Mouse (Mus musculus): Measurements from ENCODE around the gene Rybp.

Rybp gene

GRCm38 (mm10) chr6:100220917-100221560, 66.2 kb downstream of the Rybp start:
- no peak for DNase-seq (ENCODE audit: low read depth in 2 of 2, low spot score in 2 of 2)

GRCm38 (mm10) chr6:100219971-100220370, 67.3 kb downstream of the Rybp start:
- no peak for DNase-seq (ENCODE audit: low read depth in 2 of 2, low spot score in 2 of 2)

- DNase-seq (ENCODE audit: low read depth in 2 of 2, low spot score in 2 of 2): no peak
Measured at GRCm38 (mm10) chr6:100218541-100219341, 68.5 kb downstream of the Rybp start.

DNA sequence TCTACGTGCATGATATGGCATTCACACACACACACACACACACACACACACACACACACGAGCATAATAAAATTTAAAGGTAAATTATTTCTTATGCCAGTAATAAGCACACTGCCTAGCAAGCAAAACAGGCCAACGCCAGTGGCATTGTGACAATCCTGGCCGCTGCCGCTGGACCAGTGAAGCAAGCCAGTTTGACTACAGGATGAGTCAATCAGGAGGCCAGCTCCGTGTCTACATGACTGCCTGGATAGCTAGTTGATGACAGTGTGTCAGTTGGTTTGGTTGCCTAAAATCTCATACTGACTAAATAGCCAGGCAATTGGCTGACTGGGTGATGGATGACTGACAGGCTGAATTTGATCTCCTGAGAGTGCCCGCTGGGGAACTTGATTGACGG, 69.8 kb downstream of the Rybp start:
- no peak for DNase-seq (ENCODE audit: low read depth in 2 of 2, low spot score in 2 of 2)

GRCm38 (mm10) chr6:100216945-100217344, 70.3 kb downstream of the Rybp start:
- DNase-seq (ENCODE audit: low read depth in 2 of 2, low spot score in 2 of 2): no peak

DNA sequence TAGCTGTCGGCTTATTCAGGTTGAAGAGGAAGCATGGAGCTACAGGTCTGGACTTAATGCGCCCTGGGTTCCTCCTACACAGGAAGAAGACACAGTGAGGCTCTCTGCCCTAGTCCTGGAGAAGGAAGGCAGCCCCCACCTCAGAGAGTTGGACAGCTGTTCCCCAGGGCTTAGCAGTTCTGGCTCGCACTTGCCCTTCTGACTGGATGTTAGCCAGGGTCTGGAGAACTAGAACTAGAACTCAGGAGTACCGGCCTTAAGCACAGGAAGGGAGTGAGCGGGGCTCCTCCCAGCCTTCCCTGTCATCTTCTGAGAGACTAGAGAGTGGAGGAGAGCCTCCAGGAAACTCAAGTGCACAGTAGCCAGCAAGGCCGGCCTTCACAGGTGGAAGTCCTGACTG, 71.5 kb downstream of the Rybp start:
- no peak for DNase-seq (ENCODE audit: low read depth in 2 of 2, low spot score in 2 of 2)

DNA sequence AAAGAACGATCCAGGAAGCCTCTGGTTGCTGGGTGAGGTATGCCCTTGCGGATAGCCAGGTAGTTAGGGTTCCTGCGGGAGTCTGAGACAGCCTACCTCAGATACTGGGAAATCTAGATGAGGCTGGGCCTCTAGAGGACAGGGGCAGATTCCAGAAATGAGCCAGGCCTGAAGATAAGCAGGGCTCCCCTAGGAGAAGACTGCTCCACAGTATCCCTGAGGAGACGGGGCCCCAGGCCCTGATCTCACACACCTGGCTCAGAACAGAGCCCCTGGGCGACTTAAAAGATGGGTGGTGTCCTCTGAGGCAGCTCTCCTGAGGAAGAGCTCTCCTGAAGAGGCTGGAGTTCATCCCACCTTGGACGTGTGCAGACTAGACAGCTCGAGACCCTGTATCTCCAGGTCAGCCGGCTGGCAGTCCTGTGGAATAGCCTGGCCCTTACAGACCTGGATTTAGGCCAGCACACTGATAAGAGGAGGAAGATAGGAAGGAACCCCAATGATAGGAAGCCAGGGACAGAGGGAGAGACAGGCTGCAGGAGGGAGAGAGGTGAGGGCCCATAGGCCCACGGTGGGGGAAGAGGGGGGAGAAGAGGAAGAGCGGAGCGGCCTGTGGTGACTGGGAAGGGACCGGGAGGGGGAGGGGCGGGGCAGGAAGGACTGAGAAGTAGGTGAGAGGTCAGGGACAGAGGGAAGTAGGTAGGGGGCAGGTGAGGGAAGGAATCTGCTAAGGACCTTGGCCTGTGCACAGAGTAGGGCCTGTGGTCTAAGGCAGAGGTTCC, 73.0 kb downstream of the Rybp start:
- no peak for DNase-seq (ENCODE audit: low read depth in 2 of 2, low spot score in 2 of 2)

DNA sequence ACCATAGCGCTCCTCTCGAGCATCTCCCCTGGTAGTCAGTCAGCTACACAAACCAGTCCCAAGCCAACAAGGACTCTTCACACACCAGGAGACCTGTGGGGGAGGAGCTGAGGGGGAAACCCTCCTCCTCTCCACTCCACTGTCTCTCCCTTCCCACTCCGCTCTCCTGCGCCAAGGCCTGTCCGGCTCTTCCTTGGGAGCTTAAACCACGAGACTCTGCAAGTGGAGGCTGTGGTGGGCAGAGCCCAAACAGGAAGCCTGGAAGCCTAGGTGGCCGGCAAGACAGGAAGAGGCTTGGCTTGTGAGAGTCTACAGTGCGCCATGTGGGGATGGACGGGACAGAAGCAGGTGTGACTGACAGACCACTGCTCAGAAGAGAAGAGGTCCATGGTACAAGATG, 73.7 kb downstream of the Rybp start:
- DNase-seq (ENCODE audit: low read depth in 2 of 2, low spot score in 2 of 2): no peak

GRCm38 (mm10) chr6:100212820-100213219, 74.5 kb downstream of the Rybp start:
- DNase-seq (ENCODE audit: low read depth in 2 of 2, low spot score in 2 of 2): no peak

- DNase-seq (ENCODE audit: low read depth in 2 of 2, low spot score in 2 of 2): no peak
Measured at GRCm38 (mm10) chr6:100211646-100212045, 75.6 kb downstream of the Rybp start.

DNA sequence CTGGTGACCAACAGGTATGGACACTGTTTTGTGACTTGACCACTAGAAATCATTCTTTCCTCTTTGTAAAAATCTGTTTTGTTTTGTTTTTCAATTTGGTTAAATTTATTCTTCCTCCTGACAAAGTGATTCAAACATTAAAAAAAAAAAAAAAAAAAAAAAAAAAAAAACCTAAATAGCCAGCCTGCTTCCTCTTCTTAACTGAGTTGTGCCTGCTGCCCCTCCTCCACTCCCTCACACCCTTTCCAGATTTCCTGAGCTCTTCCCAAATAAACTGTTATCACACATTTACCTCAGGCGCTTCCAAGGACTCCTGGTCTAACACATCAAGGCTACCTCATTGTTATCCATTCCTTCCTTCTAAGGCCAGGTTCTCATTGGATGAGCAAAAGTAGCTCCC, 76.8 kb downstream of the Rybp start:
- no peak for DNase-seq (ENCODE audit: low read depth in 2 of 2, low spot score in 2 of 2)

DNA sequence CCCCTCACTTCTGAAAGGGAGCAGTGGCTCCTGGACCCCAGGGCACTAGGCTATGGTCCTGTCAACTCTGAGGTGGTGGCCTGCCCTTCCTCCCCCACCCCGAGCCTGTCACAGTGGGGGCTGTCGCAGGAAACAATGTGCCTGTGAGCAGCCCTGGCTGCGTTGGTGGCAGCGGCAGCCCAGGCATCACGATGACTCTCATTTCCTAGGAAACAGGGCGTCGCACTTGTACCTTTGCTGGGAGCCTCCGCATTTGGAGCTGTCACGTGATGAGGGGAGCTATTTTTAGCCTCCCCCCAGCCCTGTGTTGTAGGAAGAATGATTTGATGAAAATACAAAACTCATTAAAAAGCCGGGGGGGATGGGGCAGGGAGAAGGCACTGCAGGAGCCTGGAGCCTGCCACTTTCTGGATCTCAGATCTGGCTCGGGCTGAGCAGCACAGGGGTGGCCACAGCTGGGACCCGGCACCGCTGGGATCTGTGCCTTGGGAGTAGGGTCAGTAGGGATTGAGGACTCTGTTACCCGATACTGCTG, 80.5 kb downstream of the Rybp start:
- DNase-seq (ENCODE audit: low read depth in 2 of 2, low spot score in 2 of 2): no peak

DNA sequence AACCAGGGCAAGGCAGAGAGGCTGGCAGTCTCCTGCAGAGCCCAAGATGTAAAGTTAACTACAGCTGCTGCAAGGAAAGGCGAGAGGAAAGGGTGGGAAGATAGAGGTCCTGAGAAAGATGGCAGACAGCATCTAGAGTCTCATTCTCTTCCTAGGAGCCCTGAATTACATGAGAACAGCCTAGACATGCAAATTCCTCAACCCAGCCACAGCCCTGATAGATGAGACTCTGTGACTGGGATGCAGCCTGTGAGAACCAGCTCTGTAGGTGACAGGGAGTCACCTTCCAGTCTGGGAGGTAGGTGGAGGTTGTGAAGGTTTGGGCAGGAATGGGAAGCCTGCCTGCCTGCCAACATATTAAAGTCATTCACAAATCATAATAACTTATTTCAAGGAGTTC, 81.0 kb downstream of the Rybp start:
- DNase-seq (ENCODE audit: low read depth in 2 of 2, low spot score in 2 of 2): no peak

GRCm38 (mm10) chr6:100204436-100204835, 82.8 kb downstream of the Rybp start:
- no peak for DNase-seq (ENCODE audit: low read depth in 2 of 2, low spot score in 2 of 2)

- no peak for DNase-seq (ENCODE audit: low read depth in 2 of 2, low spot score in 2 of 2)
Measured at GRCm38 (mm10) chr6:100203492-100203891, 83.8 kb downstream of the Rybp start.

GRCm38 (mm10) chr6:100202091-100202490, 85.2 kb downstream of the Rybp start:
- no peak for DNase-seq (ENCODE audit: low read depth in 2 of 2, low spot score in 2 of 2)

DNA sequence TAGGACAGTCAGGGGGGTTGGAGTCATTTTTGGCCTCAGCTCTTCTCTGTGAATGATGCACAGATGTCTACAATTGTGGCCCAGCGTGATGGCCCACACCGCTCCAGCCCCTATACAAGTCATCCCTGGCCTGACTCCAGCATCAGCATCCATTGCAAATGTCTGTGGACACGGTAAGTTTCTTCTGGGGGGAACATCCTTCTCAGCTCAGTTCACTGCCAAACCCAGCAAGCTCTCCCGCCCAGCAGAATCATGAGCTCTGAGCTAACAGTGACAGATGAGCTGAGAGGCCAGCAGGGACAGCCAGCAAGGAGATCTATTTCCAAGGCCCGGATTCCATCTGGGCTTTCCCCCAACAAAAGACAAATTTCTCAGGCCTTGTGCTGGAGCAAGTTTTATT, 90.2 kb downstream of the Rybp start:
- no peak for DNase-seq (ENCODE audit: low read depth in 2 of 2, low spot score in 2 of 2)

- no peak for DNase-seq (ENCODE audit: low read depth in 2 of 2, low spot score in 2 of 2)
Measured at GRCm38 (mm10) chr6:100195870-100196409, 91.3 kb downstream of the Rybp start.

- no peak for DNase-seq (ENCODE audit: low read depth in 2 of 2, low spot score in 2 of 2)
Measured at GRCm38 (mm10) chr6:100195091-100195490, 92.2 kb downstream of the Rybp start.

DNA sequence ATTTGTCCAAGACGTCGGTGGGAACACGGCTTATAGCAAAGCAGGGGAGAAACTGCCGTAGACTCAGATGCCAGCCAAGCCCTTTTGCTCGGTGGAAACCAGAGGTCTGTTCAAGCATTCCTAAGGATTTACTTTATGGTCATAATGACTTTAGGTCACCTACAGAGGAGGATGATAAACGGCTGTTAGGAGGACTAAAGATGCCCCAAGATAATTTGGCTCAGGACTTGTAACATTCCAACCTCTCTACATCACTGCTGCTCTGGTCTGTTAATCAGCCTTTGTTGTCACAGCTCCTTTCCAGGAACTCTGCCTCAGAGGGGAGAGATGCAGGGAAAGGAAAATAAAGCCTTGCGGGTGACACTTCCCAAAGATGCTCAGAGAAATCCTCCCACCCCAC, 93.5 kb downstream of the Rybp start:
- no peak for DNase-seq (ENCODE audit: low read depth in 2 of 2, low spot score in 2 of 2)

DNA sequence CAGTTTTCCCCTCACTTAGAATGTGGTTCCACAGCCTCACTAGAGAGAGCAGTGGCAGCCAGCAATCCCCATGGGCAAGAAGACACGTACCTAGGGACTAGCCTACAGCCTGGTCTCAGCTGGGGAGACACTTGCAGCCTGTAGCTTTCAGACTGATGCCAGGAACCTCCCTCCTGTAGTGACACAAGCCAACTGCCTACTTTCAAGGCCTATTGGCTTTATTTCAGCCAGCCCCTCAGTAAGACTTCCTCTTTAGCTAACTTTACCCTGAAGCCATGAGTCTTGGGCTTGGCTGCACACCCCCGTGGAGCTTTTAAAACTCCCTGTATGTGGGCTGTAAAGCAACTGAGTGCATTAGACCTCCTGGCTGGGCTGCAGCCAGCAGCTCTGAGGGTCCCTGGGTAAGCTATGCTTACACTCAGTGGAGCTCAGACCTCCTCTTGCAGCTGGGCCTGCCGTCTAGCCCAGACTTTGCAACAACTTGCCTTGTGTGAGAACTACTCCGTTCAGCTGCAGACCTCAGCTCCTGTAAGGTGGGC, 94.5 kb downstream of the Rybp start:
- DNase-seq (ENCODE audit: low read depth in 2 of 2, low spot score in 2 of 2): no peak
